Mouse (Mus musculus): Measurements from ENCODE around the gene H2afv. TPM values are rescaled to one million over a fixed set of nuclear protein-coding genes. Genes with fewer than 3 reads are reported as not detected.

Gene H2afv
- polyA plus RNA-seq, 1 experiment from 2014 or later: 183 TPM

- Histone ChIP-seq H3K9ac (replicated peaks) (no peak overlapping the region), H3K4me1 (peaks cover 3% of the 10 kb centered on the region)
- WGBS: 80% methylated on average over 2 of the region's 2 CpGs
Measured at GRCm38 (mm10) chr11:6479231-6479630, 35.0 kb upstream of the H2afv start.

GRCm38 (mm10) chr11:6477350-6477749, 33.1 kb upstream of the H2afv start:
- Histone ChIP-seq H3K4me2 (no peak overlapping the region), H3K27ac (replicated peaks) (no peak overlapping the region), H3K27me3 (replicated peaks) (no peaks in the 10 kb centered on the region), H3K9ac (replicated peaks) (no peak overlapping the region), H3K9me3 (replicated peaks) (no peaks in the 10 kb centered on the region), H3K4me1 (peaks cover 18% of the 10 kb centered on the region), H3K4me3 (replicated peaks) (no peak overlapping the region), H3K36me3 (no peaks in the 10 kb centered on the region)
- 100% methylated on average over 1 of the region's 1 CpGs for WGBS
- ATAC-seq (ENCODE audit: low FRiP score): no peak

More at GRCm38 (mm10) chr11:6479231-6479630, 35.0 kb upstream of the H2afv start:
- H3K4me2 ChIP-seq: no peak overlapping the region
- H3K36me3 ChIP-seq: no peaks in the 10 kb centered on the region
- H3K27ac ChIP-seq (replicated peaks): no peak overlapping the region
- H3K9me3 ChIP-seq (replicated peaks): no peaks in the 10 kb centered on the region
- ATAC-seq (ENCODE audit: low FRiP score): no peak
- H3K27me3 ChIP-seq (replicated peaks): no peaks in the 10 kb centered on the region
- H3K4me3 ChIP-seq (replicated peaks): no peak overlapping the region

GRCm38 (mm10) chr11:6476876-6477275, 32.6 kb upstream of the H2afv start:
- H3K4me2 ChIP-seq: no peak overlapping the region
- H3K27me3 ChIP-seq (replicated peaks): no peaks in the 10 kb centered on the region
- no peak overlapping the region for H3K4me3 ChIP-seq (replicated peaks)
- 77% methylated on average over 6 of the region's 6 CpGs for WGBS
- no peaks in the 10 kb centered on the region for H3K36me3 ChIP-seq
- H3K9me3 ChIP-seq (replicated peaks): no peaks in the 10 kb centered on the region
- no peak for ATAC-seq (ENCODE audit: low FRiP score)
- no peak overlapping the region for H3K27ac ChIP-seq (replicated peaks)
- no peak overlapping the region for H3K9ac ChIP-seq (replicated peaks)
- H3K4me1 ChIP-seq: peaks cover 21% of the 10 kb centered on the region

- Histone ChIP-seq H3K9me3 (replicated peaks) (no peaks in the 10 kb centered on the region), H3K36me3 (no peaks in the 10 kb centered on the region), H3K9ac (replicated peaks) (peak within 1 kb of the TSS; percentile 85), H3K4me1 (peaks cover 28% of the 10 kb centered on the region), H3K4me2 (peak within 1 kb of the TSS; percentile 79), H3K27me3 (replicated peaks) (no peaks in the 10 kb centered on the region), H3K4me3 (replicated peaks) (peak within 1 kb of the TSS; percentile 90), H3K27ac (replicated peaks) (peak within 1 kb of the TSS; percentile 96)
- ATAC-seq (ENCODE audit: low FRiP score): peak; percentile 95
- under 1% methylated on average over 44 of the region's 76 CpGs for WGBS
Measured at GRCm38 (mm10) chr11:6475867-6476484, 31.7 kb upstream of the H2afv start, which contains the start of gene Purb. Gene Purb (minus strand): TSS chr11:6475917.

- H3K9me3 ChIP-seq (replicated peaks): no peaks in the 10 kb centered on the region
- peak overlapping the region; percentile 85 for H3K9ac ChIP-seq (replicated peaks)
- WGBS: under 1% methylated on average over 108 of the region's 109 CpGs
- H3K27me3 ChIP-seq (replicated peaks): no peaks in the 10 kb centered on the region
- H3K4me1 ChIP-seq: peaks cover 37% of the 10 kb centered on the region
- no peaks in the 10 kb centered on the region for H3K36me3 ChIP-seq
- peak overlapping the region; percentile 90 for H3K4me3 ChIP-seq (replicated peaks)
- ATAC-seq (ENCODE audit: low FRiP score): peak; percentile 16
- peak overlapping the region; percentile 96 for H3K27ac ChIP-seq (replicated peaks)
- peak overlapping the region; percentile 79 for H3K4me2 ChIP-seq
Measured at GRCm38 (mm10) chr11:6474874-6475731, 30.9 kb upstream of the H2afv start.

- ATAC-seq (ENCODE audit: low FRiP score): no peak
- 30% methylated on average over 6 of the region's 6 CpGs for WGBS
- H3K27ac ChIP-seq (replicated peaks): peak overlapping the region; percentile 96
- H3K27me3 ChIP-seq (replicated peaks): no peaks in the 10 kb centered on the region
- H3K36me3 ChIP-seq: no peaks in the 10 kb centered on the region
- H3K4me3 ChIP-seq (replicated peaks): peak overlapping the region; percentile 90
- no peaks in the 10 kb centered on the region for H3K9me3 ChIP-seq (replicated peaks)
- H3K4me1 ChIP-seq: peaks cover 41% of the 10 kb centered on the region
- H3K9ac ChIP-seq (replicated peaks): peak overlapping the region; percentile 85
- H3K4me2 ChIP-seq: peak overlapping the region; percentile 79
Measured at GRCm38 (mm10) chr11:6474381-6474780, 30.1 kb upstream of the H2afv start.

GRCm38 (mm10) chr11:6472076-6472475, 27.8 kb upstream of the H2afv start:
- peaks cover 60% of the 10 kb centered on the region for H3K4me1 ChIP-seq

GRCm38 (mm10) chr11:6471493-6471892, 27.2 kb upstream of the H2afv start:
- Histone ChIP-seq H3K36me3 (peaks cover 2% of the 10 kb centered on the region; the same call in 1 of the 2 replicates), H3K9me3 (replicated peaks) (no peaks in the 10 kb centered on the region), H3K4me1 (peaks cover 64% of the 10 kb centered on the region), H3K9ac (replicated peaks) (peak overlapping the region; percentile 53), H3K4me2 (peak overlapping the region; percentile 79), H3K27me3 (replicated peaks) (no peaks in the 10 kb centered on the region), H3K27ac (replicated peaks) (peak overlapping the region; percentile 65; the same call in 1 of the 2 replicates), H3K4me3 (replicated peaks) (peak overlapping the region; percentile 38)
- ATAC-seq (ENCODE audit: low FRiP score): no peak
- 7% methylated on average over 1 of the region's 1 CpGs for WGBS

More at GRCm38 (mm10) chr11:6472076-6472475, 27.8 kb upstream of the H2afv start:
- Histone ChIP-seq H3K9me3 (replicated peaks) (no peaks in the 10 kb centered on the region), H3K4me3 (replicated peaks) (peak overlapping the region; percentile 38), H3K27me3 (replicated peaks) (no peaks in the 10 kb centered on the region), H3K4me2 (peak overlapping the region; percentile 79), H3K27ac (replicated peaks) (no peak overlapping the region), H3K36me3 (no peaks in the 10 kb centered on the region), H3K9ac (replicated peaks) (peak overlapping the region; percentile 39)
- no peak for ATAC-seq (ENCODE audit: low FRiP score)

GRCm38 (mm10) chr11:6471054-6471453, 26.8 kb upstream of the H2afv start:
- peaks cover 64% of the 10 kb centered on the region for H3K4me1 ChIP-seq
- peak overlapping the region; percentile 79 for H3K4me2 ChIP-seq
- H3K9me3 ChIP-seq (replicated peaks): no peaks in the 10 kb centered on the region
- 29% methylated on average over 2 of the region's 2 CpGs for whole genome bisulfite sequencing
- no peak for ATAC-seq (ENCODE audit: low FRiP score)
- H3K27ac ChIP-seq (replicated peaks): peak overlapping the region; percentile 65; the same call in 1 of the 2 replicates
- H3K9ac ChIP-seq (replicated peaks): peak overlapping the region; percentile 8
- H3K4me3 ChIP-seq (replicated peaks): peak overlapping the region; percentile 38
- H3K27me3 ChIP-seq (replicated peaks): no peaks in the 10 kb centered on the region
- H3K36me3 ChIP-seq: peaks cover 6% of the 10 kb centered on the region

GRCm38 (mm10) chr11:6468541-6468940, 24.3 kb upstream of the H2afv start:
- H3K27me3 ChIP-seq (replicated peaks): no peaks in the 10 kb centered on the region
- no peaks in the 10 kb centered on the region for H3K9me3 ChIP-seq (replicated peaks)
- H3K4me3 ChIP-seq (replicated peaks): no peak overlapping the region
- H3K4me1 ChIP-seq: peaks cover 54% of the 10 kb centered on the region
- ATAC-seq (ENCODE audit: low FRiP score): no peak
- no peak overlapping the region for H3K27ac ChIP-seq (replicated peaks)
- H3K9ac ChIP-seq (replicated peaks): no peak overlapping the region
- H3K36me3 ChIP-seq: peaks cover 20% of the 10 kb centered on the region
- WGBS: 85% methylated on average over 2 of the region's 2 CpGs
- H3K4me2 ChIP-seq: no peak overlapping the region

GRCm38 (mm10) chr11:6465122-6465521, 20.9 kb upstream of the H2afv start:
- no peak overlapping the region for H3K9ac ChIP-seq (replicated peaks)
- WGBS: 33% methylated on average over 4 of the region's 4 CpGs
- no peak overlapping the region for H3K4me2 ChIP-seq
- peaks cover 20% of the 10 kb centered on the region for H3K36me3 ChIP-seq
- ATAC-seq (ENCODE audit: low FRiP score): peak; percentile 43
- H3K4me3 ChIP-seq (replicated peaks): no peak overlapping the region
- no peaks in the 10 kb centered on the region for H3K27me3 ChIP-seq (replicated peaks)
- H3K27ac ChIP-seq (replicated peaks): no peak overlapping the region
- no peaks in the 10 kb centered on the region for H3K9me3 ChIP-seq (replicated peaks)
- H3K4me1 ChIP-seq: peaks cover 27% of the 10 kb centered on the region
